Mouse (Mus musculus) natural killer cell, adult 2 months (primary cell): ENCODE measurements at regions not wholly inside any gene's neighbourhood (a gene's known extent, or its start where the extent isn't known, plus 50 kb on each side); places are given as distances from the start of the nearest gene placed in this dataset.

Experiments used
- DNase-seq, 2 experiments: peaks; one replicate each; pipeline ENCODE4 v3.0.0; 2022; ENCODE audit warnings: low spot score in 2 of 2

- no peak for DNase-seq
These were observed 53.0 kb downstream of the Gadd45g start for GRCm38 (mm10) chr13:51899319-51900042.

DNA sequence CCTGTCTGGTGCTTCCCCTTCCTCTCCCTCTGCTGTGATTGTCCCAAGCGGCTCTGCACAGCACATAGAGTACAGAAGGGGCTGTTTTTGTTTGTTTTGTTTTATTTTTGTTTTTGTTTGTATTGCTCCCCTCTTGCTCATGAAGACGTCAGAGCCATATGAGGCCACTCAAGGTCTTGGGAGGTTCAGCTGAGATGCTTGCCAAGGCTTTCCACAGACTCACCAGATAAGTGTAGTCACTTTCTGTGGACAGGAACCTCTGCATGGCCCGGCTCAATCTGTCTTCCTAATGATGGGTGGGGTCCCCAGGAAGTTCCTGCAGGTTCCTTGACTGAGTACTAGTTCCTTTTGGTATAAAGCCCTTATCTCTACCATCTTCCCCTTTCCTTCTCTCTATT, 53.6 kb downstream of the Gadd45g start:
- no peak for DNase-seq

- no peak for DNase-seq
These were observed 56.2 kb downstream of the Gadd45g start for GRCm38 (mm10) chr13:51902482-51903285.

- DNase-seq: no peak
These were observed 57.0 kb downstream of the Gadd45g start for GRCm38 (mm10) chr13:51903324-51903939.

DNA sequence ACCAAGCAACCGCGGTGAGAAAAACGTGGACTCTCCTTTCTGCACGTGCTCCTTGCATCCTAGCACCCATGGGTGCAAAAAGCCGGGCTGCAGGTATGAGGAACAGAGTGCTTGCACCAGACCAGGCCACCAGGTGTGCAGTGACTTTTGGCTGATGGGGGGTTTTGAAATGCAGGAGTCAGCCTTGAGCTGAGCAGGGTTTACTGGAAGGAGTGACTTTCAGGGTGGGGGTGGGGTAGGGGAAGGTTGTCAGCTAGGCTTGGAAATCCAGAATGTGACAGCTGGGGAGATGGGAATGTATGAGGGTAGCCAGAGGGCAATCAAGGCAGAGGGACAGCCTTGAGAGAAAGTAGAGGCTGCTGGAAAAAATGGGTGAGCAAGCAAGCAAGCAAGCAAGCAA, 58.8 kb downstream of the Gadd45g start:
- DNase-seq: no peak

DNA sequence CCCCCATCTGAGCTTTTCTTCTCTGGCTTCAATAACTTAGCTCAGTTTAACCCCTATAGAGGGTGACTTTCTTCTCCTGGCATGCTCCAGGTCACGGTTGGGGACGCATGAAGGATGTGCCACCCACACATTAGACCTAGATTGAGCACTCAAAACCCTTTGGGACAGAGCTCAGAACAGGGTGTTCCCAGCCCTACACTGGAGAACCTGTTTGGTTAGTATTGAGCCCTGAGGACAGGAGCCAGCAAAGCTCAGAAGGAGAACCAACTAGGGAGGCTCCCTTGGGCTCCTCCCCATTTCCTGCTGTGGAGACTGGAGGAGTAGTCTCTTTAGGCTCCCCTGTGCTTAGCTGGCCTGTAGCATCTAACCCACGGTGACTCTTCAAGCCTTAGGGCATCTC, 59.6 kb downstream of the Gadd45g start:
- DNase-seq: no peak

DNA sequence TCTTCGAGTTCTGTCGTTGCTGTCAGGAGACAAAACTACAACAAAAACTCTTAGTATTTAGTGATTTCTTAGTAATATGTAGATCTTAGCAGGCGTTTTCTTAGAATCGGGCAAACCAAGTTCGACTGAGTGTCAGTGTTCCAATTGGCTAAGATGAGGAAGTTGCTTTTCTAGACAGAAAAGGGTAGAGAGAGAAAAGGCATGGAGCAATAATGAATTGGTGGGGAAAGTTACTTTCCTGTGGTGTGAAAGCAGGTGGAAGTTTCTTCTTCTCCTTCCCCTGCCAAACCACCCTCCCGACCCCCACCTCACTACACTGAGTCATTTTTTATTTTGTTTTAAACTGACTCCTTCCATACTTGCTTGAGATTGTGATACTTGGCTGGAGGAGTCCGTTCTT, 62.0 kb downstream of the Gadd45g start:
- no peak for DNase-seq

- no peak for DNase-seq
These were observed 65.0 kb downstream of the Gadd45g start for GRCm38 (mm10) chr13:51911296-51911998.

GRCm38 (mm10) chr13:51912477-51912876, 66.0 kb downstream of the Gadd45g start:
- DNase-seq: no peak

DNA sequence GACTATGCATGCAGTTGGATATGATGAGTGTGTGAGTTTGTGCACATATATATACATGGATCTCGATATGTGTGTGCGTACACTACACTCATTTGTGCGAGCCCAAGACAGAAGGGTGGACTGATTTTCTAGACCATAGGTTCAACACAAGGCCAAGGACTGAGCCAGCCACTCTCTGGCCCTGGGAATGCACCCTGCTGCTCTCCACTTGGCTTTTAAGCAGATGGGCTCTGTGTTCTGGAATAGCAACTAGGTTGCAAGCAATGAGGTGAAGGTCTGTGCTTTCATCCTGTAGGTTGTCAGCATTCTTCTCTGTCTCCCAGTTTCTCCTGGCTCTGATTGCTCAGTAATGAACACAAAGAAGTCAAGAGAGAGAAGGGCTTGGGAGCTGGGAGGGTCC, 66.5 kb downstream of the Gadd45g start:
- no peak for DNase-seq

DNA sequence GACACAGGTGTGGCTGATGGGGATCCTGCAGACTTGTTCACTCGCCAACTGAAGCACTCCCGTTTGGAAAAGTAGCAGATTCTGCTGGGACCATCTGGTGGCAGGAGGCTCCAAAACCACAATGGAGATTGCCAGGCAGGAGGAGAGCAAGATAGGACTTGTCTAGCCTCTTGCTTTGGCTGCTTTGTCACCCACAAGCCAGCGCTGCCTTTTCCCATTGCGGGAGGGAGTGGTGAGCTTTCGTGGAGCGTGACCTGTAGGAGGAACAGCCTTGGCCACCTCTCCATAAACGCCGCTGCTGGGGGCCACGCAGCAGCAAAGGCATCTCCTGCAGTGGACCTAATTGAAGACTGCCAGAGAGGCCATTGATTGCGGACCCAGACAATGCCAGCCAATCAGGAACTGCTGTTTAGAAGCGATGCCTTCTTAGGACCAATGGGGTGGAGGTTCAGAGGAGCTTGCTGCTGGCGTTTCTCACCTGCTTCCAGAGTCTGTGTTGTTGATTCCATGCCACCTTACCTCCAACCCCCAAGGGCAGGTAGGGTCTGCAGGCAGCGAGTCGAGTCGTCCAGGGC, 70.3 kb downstream of the Gadd45g start:
- DNase-seq: no peak

- no peak for DNase-seq
These were observed 71.2 kb downstream of the Gadd45g start for GRCm38 (mm10) chr13:51917658-51918057.

DNA sequence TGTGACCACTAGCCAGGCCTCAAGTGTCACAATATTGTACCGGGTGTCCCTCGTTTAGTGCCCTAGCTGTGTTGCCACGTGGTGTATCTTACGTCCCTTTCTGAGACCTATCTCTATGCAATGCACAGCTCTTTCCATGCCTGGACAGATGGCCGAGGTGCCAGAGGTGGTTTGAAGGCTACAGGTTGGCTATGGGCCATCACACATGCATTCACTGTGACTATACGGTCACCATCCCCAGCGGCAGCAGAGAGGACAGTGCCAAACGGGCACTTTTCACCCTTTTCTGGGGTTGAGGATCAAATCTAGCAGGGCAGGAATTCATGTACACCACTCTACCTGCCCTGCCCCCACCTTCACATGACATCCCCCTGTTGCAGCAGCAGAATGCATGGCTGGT, 71.6 kb downstream of the Gadd45g start:
- DNase-seq: no peak

- no peak for DNase-seq
These were observed 72.3 kb downstream of the Gadd45g start for GRCm38 (mm10) chr13:51918781-51919170.

- no peak for DNase-seq
These were observed 72.8 kb downstream of the Gadd45g start for GRCm38 (mm10) chr13:51919171-51919793.

DNA sequence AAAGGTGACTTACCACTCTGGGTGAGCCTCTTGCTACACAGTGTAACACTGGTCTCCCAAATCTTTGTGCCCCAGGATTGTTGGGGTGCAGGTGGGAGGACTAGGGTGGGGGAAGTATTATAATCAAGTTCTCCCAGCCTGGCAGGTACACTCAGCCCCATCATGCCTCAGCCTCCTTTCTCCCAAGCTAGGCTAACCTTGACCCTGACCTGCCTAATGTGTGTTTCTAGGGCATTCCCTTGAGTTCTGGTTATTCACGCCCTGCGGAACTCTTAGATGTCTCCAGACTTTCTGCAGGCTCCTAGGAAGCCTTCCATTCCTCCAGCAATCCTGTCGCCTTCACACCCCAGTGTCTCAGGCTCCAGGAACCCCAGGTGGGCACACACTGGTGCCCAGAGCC, 73.5 kb downstream of the Gadd45g start:
- DNase-seq: no peak

GRCm38 (mm10) chr13:51920511-51921351, 74.3 kb downstream of the Gadd45g start:
- DNase-seq: no peak

DNA sequence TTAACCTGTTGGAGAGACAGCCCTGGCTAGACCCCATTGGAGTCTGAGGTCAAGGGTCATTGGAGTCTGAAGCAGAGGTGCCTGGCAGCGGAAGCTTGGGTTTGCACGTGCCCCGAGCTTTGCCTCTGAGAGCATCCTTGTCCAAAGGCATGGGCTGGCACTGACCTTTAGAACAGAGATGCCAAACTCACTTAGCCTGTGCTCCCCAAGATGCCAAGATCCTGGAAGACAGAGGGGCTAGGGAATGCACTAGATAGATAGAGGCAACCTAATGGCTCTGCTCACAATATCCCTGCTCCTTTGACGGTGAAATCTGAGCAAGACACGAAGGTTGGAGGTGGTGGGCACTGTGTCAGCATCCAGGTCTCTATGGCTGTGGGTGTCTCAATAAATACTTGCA, 75.1 kb downstream of the Gadd45g start:
- DNase-seq: no peak

DNA sequence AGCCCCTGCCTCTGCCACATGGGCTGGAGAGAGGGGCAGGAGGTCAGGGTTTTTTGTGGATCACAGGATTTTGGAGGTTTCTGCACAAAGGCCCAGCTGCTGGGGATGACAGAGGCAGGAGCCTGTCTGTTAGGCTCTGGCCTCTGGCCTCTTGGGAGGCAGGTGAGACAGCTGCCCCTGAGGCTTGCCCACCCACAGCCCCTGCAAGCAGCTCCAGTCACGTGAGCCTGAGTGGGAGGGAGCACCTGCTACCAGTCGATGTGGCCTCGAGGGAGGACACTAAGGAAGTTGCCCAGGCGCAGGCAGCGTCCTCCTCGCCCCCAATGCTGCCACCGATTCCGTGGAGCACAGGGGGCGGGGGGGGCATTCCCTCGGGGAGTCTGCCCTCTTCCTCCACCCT, 80.3 kb downstream of the Gadd45g start:
- DNase-seq: no peak

GRCm38 (mm10) chr13:51929730-51930129, 83.3 kb downstream of the Gadd45g start:
- no peak for DNase-seq
